Mouse (Mus musculus) forelimb bud, embryonic 11.5 days (tissue): ENCODE measurements around the gene Slc25a31.

Experiments used
- DNase-seq: peaks from one replicate; pipeline ENCODE4 v3.0.0-alpha.2; 2012; ENCODE audit warnings: low read depth, low spot score

The Slc25a31 gene

DNA sequence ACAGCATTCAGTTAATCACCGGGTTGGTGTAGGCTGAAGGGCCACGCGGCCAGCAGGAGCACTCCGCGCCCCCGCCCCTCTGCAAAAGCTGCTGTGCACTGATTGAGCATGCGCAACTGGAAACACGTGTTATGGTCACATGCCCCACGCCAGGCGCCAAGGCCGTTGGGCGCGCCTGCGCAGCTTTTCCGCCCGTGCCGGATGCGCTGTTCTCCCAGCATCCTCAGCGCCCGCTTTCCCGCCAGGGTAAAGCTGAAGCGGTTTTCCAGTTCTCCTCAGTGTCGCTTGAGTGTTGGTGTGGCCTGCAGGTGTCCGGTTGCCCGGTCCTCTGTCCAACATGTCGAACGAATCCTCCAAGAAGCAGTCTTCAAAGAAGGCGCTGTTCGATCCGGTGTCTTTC, at the start of gene Slc25a31:
Gene Slc25a31 (plus strand): TSS at position 201 of the 400 bp plus-strand sequence.
- no peak for DNase-seq

- no peak for DNase-seq
Measured at GRCm38 (mm10) chr3:40660231-40660630, 48.4 kb upstream of the Slc25a31 start.

DNA sequence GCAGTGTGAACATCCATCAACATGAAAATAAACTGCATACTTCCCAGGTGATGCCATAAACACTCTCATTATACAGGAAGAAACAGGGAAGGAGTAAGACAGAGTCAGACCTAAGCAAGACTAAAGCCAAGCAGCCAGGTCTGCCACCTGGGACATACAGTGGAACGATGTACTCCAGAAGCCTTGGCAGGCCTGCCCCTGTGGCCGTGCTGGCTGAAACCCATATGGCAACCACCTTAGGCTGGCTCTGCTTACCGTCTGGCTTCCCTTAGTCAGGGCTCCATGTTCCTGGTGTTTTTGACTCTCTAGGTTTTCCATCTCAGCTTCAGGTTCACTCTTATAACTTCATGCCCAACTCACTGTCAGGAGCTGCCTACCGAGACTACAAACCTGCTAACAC, 42.5 kb upstream of the Slc25a31 start:
- no peak for DNase-seq

- DNase-seq = no peak
Measured at GRCm38 (mm10) chr3:40666861-40667719, 41.6 kb upstream of the Slc25a31 start.

DNA sequence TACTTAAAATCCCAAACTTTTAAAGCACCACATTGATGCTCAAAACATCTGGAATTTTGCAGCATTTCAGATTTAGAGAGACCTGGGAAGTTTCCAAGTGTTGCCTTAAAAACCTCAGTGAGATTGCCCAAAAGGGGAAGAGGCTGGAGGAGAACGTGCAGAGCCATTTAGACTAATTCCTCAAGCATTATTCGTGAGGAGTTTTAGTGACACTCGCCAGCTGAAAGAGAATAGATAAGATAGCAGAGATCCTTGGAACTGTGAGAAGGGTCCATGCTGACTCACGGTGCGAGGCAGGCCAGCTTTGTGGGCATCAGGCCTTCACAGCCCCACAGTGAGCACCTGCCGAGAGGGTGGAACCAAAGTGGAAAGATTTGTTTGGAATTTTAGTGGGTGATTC, 39.8 kb upstream of the Slc25a31 start:
- DNase-seq = no peak

DNA sequence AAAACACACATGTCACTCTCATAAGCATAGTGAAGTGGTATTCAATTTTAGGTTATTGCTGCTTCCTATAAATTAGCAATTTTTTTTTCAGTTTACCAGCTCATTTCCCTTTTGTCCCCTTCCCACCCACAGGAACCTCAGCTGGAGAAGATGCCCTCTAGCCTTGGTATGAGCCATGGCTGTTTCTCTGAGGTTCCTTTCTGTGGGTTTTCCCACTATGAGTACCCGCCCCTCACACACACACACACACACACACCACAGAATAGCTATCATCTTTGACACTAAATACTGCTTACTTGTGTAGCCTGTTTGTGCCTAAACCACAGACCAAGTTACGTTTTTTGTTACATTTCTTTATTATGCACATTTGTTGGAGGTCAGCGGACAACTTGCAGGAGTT, 39.3 kb upstream of the Slc25a31 start:
- DNase-seq = no peak

- peak; percentile 26 for DNase-seq
Measured at GRCm38 (mm10) chr3:40673515-40673914, 35.1 kb upstream of the Slc25a31 start.

- no peak for DNase-seq
Measured at GRCm38 (mm10) chr3:40674873-40675405, 33.7 kb upstream of the Slc25a31 start.

DNA sequence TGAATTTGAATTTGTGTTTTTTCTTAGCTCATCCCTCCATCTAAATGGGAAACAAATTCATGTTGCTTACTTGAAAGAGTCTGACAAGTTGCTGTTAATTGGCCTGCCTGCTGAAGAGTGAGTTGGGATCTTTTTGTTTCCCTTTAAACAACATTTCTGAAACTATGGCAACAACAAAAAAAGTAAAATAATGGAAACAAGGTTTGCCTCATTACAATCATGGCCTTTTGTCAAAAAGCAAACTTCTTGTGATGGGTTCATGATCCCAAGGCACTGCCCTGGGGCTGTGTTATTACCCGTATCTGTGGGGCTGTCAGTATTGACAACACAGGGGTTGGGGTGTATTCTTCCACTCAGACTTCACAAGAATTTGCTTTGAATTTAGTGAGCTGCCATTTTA, 29.8 kb upstream of the Slc25a31 start:
- DNase-seq = no peak

- no peak for DNase-seq
Measured at GRCm38 (mm10) chr3:40682404-40682803, 26.3 kb upstream of the Slc25a31 start.

GRCm38 (mm10) chr3:40683171-40683570, 25.5 kb upstream of the Slc25a31 start:
- DNase-seq = no peak

DNA sequence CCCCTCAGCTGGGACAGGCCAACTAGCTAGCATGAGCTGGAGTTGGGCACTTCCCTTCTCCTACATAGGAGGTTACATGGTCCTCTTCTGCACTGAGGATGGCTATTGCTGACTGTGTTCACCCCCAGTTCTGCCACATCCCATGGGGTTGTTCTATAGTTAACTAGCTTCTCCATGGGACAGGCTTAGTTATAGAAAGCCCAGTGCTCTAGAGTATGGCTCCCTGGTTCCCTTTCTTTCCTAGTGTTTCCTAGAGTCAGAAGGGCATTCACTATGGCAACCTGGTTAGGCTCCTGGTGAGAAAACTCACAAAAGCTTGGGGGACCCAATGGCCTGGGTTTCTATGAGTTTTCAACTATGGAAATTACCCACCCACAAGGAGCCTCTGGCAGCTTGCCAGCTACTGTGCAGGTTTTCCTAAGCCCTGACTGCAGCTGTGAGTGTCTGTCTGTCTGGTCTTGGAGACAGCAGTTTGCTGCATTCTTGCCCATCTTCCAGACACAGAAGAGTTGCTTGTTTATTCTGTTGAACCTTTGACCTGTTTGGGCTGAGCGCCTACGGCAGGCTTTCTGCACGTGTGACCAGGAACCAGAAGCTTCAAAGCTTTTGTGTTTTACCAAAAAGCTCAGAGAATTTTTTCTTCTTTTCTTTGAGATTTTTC, 22.7 kb upstream of the Slc25a31 start:
- DNase-seq = peak; percentile 48

- no peak for DNase-seq
Measured at GRCm38 (mm10) chr3:40686836-40687235, 21.8 kb upstream of the Slc25a31 start.

- DNase-seq = no peak
Measured at GRCm38 (mm10) chr3:40687588-40687987, 21.1 kb upstream of the Slc25a31 start.

- no peak for DNase-seq
Measured at GRCm38 (mm10) chr3:40691566-40691965, 17.1 kb upstream of the Slc25a31 start.

DNA sequence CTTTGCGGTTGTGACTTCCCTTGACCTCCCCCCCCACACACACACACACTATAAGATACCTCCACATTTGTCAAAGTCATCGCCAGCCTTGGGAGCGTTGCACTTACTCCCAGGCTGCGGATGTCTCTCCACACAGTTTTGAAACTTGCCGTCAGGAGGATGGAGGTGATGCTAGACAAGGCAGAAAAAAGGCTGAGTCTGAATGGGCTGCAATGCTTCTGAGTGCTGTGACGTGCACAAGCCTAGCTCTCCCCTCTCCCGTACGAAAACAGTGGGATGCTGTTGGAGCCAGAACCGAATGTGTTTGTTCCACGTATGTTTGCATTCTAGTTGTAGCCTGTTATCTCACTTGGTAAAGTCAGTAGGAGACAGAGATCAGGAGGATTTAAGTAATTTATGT, 15.2 kb upstream of the Slc25a31 start:
- no peak for DNase-seq

- DNase-seq = no peak
Measured at GRCm38 (mm10) chr3:40693960-40694359, 14.7 kb upstream of the Slc25a31 start.

- no peak for DNase-seq
Measured at GRCm38 (mm10) chr3:40694438-40694837, 14.2 kb upstream of the Slc25a31 start.

DNA sequence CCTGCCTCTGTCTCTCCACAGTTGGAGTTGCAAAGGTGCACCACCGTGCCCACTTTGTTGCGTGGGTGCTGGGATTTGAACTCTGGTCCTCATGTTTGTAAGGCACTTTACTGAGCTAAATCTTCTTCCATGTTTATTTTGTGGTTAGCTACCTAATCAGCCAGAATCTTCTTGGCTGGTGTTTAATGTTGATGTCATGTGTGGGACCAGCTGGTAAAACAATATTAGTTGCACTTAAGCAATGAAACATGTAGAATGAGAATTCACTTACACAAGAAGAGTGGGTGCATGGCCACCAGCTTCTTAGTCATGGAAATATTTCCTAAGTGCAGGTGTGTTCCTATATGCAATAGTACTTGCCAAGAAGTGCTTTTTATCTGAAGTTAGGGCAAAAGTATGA, 13.5 kb upstream of the Slc25a31 start:
- no peak for DNase-seq

DNA sequence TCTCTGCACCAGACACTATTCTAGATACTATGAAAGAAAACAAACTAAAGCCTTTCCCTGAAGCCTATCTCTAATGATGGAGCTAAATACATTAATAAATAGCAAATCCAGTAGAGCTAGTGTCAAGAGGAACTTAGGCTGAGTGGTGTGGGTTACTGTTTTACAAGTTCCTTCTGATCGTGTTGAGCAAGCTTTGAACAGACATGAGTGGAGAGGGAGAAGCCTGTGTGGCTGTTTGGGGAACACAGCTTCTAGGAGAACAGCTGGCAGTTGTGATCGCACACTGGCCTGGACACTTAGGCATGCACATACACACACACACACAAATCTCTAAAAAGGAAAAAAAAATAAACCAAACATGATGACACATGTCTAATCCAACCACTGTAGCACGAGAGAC, 9.8 kb upstream of the Slc25a31 start:
- no peak for DNase-seq

GRCm38 (mm10) chr3:40704816-40705430, 3.7 kb upstream of the Slc25a31 start:
- no peak for DNase-seq

DNA sequence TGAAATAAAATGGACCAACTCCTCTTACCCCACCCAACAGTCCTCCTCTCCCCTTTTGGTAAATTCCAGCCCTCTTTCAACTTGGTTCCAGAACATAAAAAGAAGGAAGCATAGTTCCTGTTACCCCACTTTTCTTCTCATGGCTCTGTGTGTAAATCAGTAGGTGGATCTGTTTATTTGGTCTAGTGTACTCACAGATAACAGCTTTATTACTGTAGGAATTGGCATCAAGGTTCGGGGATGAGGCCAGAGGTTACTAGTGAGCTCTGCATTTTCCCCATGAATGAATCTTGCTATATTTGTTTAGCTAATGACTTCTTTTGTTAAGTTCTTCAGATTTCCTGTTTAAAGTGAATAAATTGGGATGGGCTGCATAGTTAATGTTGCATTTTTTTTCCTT, 7.4 kb downstream of the Slc25a31 start:
- no peak for DNase-seq
